In genomic region chr7:101373082-101373481, GRCm38 (mm10) we compare ENCODE assay signal across 23 mouse cellular contexts. TPM values are rescaled to one million over a fixed set of nuclear protein-coding genes. Genes with fewer than 3 reads are reported as not detected.
A peak's percentile ranks its signal among the peaks of the same experiment; 100 is the strongest.
DNase-seq lines count a peak whose midpoint lies in the region; ATAC-seq and TF ChIP-seq lines count a peak whose summit lies in the region.
"Had no signal": no experiment of that assay in that cellular context is flagged by ENCODE, and none has a peak within 500 bp of the region (broad histone marks: within the 10 kb centered on the region; RNA-seq: fewer than 3 reads in every experiment).

No protein-coding gene starts in this region.

- intact Hi-C loops in left cerebral cortex, postnatal 4 days (cut with DNase I) = loop anchor here (5.0 to 10.0 kb wide), 2 partner anchors 61 to 448 kb away; no protein-coding TSS in a partner anchor

- DNase-seq in forebrain, embryonic 11.5 days (ENCODE audit: low spot score) = no peak
- no peak for DNase-seq in liver
- no peak for DNase-seq in left cerebral cortex, adult 11 months (ENCODE audit: low spot score)
- DNase-seq in left cerebral cortex, postnatal 4 days = no peak
- DNase-seq: adrenal gland, postnatal 10 days; B cell, adult 2 months; forebrain, postnatal 0 days; kidney, adult 2 months; kidney, postnatal 14 days; right cerebral cortex, postnatal 25 days; thymus, adult 18-20 months; thymus, postnatal 4 days had no signal

- H3K4me3 ChIP-seq in forebrain, embryonic 13.5 days = no peak overlapping the region
- H3K4me3 ChIP-seq in forebrain, embryonic 11.5 days (ENCODE audit: low read depth, low read length) = no peak overlapping the region
- no peak overlapping the region for H3K4me3 ChIP-seq in liver, embryonic 12.5 days
- H3K4me3 ChIP-seq in ES-Bruce4 (ENCODE audit: low read depth, low read length) = peak overlapping the region; percentile 51
- no peak overlapping the region for H3K4me3 ChIP-seq in limb, embryonic 15.5 days
- H3K4me3 ChIP-seq: embryonic facial prominence, embryonic 13.5 days; heart, embryonic 10.5 days; left cerebral cortex, adult 2 months; liver, embryonic 15.5 days; stomach, embryonic 15.5 days had no signal

- H3K4me2 ChIP-seq in forebrain, embryonic 13.5 days = no peak overlapping the region
- H3K4me2 ChIP-seq in forebrain, embryonic 11.5 days (ENCODE audit: low read depth, low read length, severe bottlenecking) = no peak overlapping the region
- H3K4me2 ChIP-seq in liver, embryonic 12.5 days = no peak overlapping the region
- H3K4me2 ChIP-seq in limb, embryonic 15.5 days = no peak overlapping the region
- H3K4me2 ChIP-seq: embryonic facial prominence, embryonic 13.5 days; liver, embryonic 15.5 days; stomach, embryonic 15.5 days had no signal

- no peak overlapping the region for H3K27ac ChIP-seq in forebrain, embryonic 13.5 days
- H3K27ac ChIP-seq in forebrain, embryonic 11.5 days (ENCODE audit: low read depth, low read length) = no peak overlapping the region
- H3K27ac ChIP-seq in liver, embryonic 12.5 days = no peak overlapping the region
- H3K27ac ChIP-seq in ES-Bruce4 (ENCODE audit: insufficient read depth, low read length) = no peak overlapping the region
- H3K27ac ChIP-seq in limb, embryonic 15.5 days = no peak overlapping the region
- H3K27ac ChIP-seq: heart, embryonic 10.5 days; left cerebral cortex, adult 2 months; liver, embryonic 15.5 days; stomach, embryonic 15.5 days had no signal

- no peak for TF ChIP-seq POLR2A in ES-Bruce4 (IDR thresholded peaks at IDR 0.05; ENCODE audit: insufficient read depth, low read length)

- H3K36me3 ChIP-seq in forebrain, embryonic 13.5 days (ENCODE audit: poor library complexity, severe bottlenecking) = no peaks in the 10 kb centered on the region
- H3K36me3 ChIP-seq in forebrain, embryonic 11.5 days (ENCODE audit: control insufficient read depth, insufficient read depth, low read length) = no peaks in the 10 kb centered on the region
- H3K36me3 ChIP-seq in liver, embryonic 12.5 days = peaks cover 28% of the 10 kb centered on the region; the same call in 1 of the 2 replicates
- H3K36me3 ChIP-seq in ES-Bruce4 (ENCODE audit: control insufficient read depth, insufficient read depth, low read length, poor library complexity, severe bottlenecking) = no peaks in the 10 kb centered on the region
- no peaks in the 10 kb centered on the region for H3K36me3 ChIP-seq in limb, embryonic 15.5 days
- H3K36me3 ChIP-seq: embryonic facial prominence, embryonic 13.5 days; stomach, embryonic 15.5 days had no signal

- no peak for TF ChIP-seq CTCF in ES-Bruce4 (IDR thresholded peaks at IDR 0.05; ENCODE audit: low read depth, low read length)

- no peak for TF ChIP-seq EP300 in ES-Bruce4 (IDR thresholded peaks at IDR 0.05; ENCODE audit: insufficient read depth, low read depth, low read length)

- peaks cover 15% of the 10 kb centered on the region; the same call in 1 of the 2 replicates for H3K4me1 ChIP-seq in forebrain, embryonic 13.5 days
- peaks cover 6% of the 10 kb centered on the region; the same call in 1 of the 2 replicates for H3K4me1 ChIP-seq in forebrain, embryonic 11.5 days (replicated peaks; ENCODE audit: control insufficient read depth, insufficient read depth, low read length)
- peaks cover 12% of the 10 kb centered on the region for H3K4me1 ChIP-seq in liver, embryonic 12.5 days
- peaks cover 3% of the 10 kb centered on the region for H3K4me1 ChIP-seq in ES-Bruce4 (ENCODE audit: control insufficient read depth, insufficient read depth, low read length)
- peaks cover 13% of the 10 kb centered on the region for H3K4me1 ChIP-seq in limb, embryonic 15.5 days

- H3K9me3 ChIP-seq in forebrain, embryonic 13.5 days (replicated peaks) = no peaks in the 10 kb centered on the region; the same call in 1 of the 2 replicates
- no peaks in the 10 kb centered on the region for H3K9me3 ChIP-seq in forebrain, embryonic 11.5 days (ENCODE audit: control insufficient read depth, low read length)
- no peaks in the 10 kb centered on the region for H3K9me3 ChIP-seq in liver, embryonic 12.5 days (replicated peaks)
- no peaks in the 10 kb centered on the region for H3K9me3 ChIP-seq in ES-Bruce4 (replicated peaks; ENCODE audit: control insufficient read depth, insufficient read depth, low read length, poor library complexity, severe bottlenecking)
- no peaks in the 10 kb centered on the region for H3K9me3 ChIP-seq in limb, embryonic 15.5 days
- H3K9me3 ChIP-seq: embryonic facial prominence, embryonic 13.5 days; heart, embryonic 10.5 days; liver, embryonic 15.5 days; stomach, embryonic 15.5 days had no signal

- no peaks in the 10 kb centered on the region for H3K27me3 ChIP-seq in forebrain, embryonic 13.5 days
- H3K27me3 ChIP-seq in forebrain, embryonic 11.5 days (ENCODE audit: control insufficient read depth, insufficient read depth, low read length) = no peaks in the 10 kb centered on the region
- H3K27me3 ChIP-seq in liver, embryonic 12.5 days (replicated peaks) = no peaks in the 10 kb centered on the region
- H3K27me3 ChIP-seq in ES-Bruce4 (ENCODE audit: control insufficient read depth, insufficient read depth, low read length, poor library complexity, severe bottlenecking) = no peaks in the 10 kb centered on the region
- no peaks in the 10 kb centered on the region for H3K27me3 ChIP-seq in limb, embryonic 15.5 days
- H3K27me3 ChIP-seq: embryonic facial prominence, embryonic 13.5 days; liver, embryonic 15.5 days; Patski; stomach, embryonic 15.5 days had no signal

- WGBS in forebrain, embryonic 13.5 days = 86% methylated on average over 26 of the region's 26 CpGs
- WGBS in forebrain, embryonic 11.5 days = 84% methylated on average over 26 of the region's 26 CpGs
- 85% methylated on average over 26 of the region's 26 CpGs for WGBS in liver, embryonic 12.5 days (ENCODE audit: insufficient replicate concordance)
- 75% methylated on average over 26 of the region's 26 CpGs for WGBS in limb, embryonic 15.5 days

- no peak for ATAC-seq in forebrain, embryonic 13.5 days
- ATAC-seq in forebrain, embryonic 11.5 days (replicated peaks; ENCODE audit: low FRiP score) = no peak
- ATAC-seq in liver, embryonic 12.5 days = 0 out of 2 replicates have a peak, but pooled peaks have one; percentile 19
- ATAC-seq in limb, embryonic 15.5 days (ENCODE audit: insufficient number of reproducible peaks, low FRiP score, low TSS enrichment, low read depth) = peak; percentile 21; the same call in 1 of the 2 replicates
- ATAC-seq: forebrain, postnatal 0 days; Patski had no signal

- peak overlapping the region; percentile 12; the same call in 1 of the 2 replicates for H3K9ac ChIP-seq in forebrain, embryonic 13.5 days
- no peak overlapping the region for H3K9ac ChIP-seq in forebrain, embryonic 11.5 days (ENCODE audit: low read length)
- no peak overlapping the region for H3K9ac ChIP-seq in liver, embryonic 12.5 days
- no peak overlapping the region for H3K9ac ChIP-seq in ES-Bruce4 (ENCODE audit: low read depth, poor library complexity, severe bottlenecking)
- H3K9ac ChIP-seq in limb, embryonic 15.5 days = no peak overlapping the region
- H3K9ac ChIP-seq: embryonic facial prominence, embryonic 13.5 days; forebrain, postnatal 0 days; liver, embryonic 15.5 days; stomach, embryonic 15.5 days had no signal

RNA-seq across cellular contexts. Expression of gene Arap1, which starts 25.2 kb away (rescaled TPM):
- polyA plus RNA-seq in forebrain, embryonic 13.5 days (2015; fragmentation: Nextera tagmentation; extraction: Ambion mirVana) = 4.8 and 6.0 TPM in 2 replicates
- polyA plus RNA-seq in forebrain, embryonic 11.5 days (2014; fragmentation: Nextera tagmentation; extraction: Ambion mirVana) = 10.5 and 14.5 TPM in 2 replicates
- polyA plus RNA-seq in liver, embryonic 12.5 days (2016; fragmentation: Nextera tagmentation; extraction: Ambion mirVana) = 20.5 and 24.6 TPM in 2 replicates
- polyA plus RNA-seq in ES-Bruce4 (2011; ENCODE audit: insufficient read depth, insufficient read length, low read depth, missing spikeins) = 28.2 and 31.5 TPM in 2 replicates
- polyA plus RNA-seq in limb, embryonic 15.5 days (2015; fragmentation: Nextera tagmentation; extraction: Ambion mirVana) = 85.0 and 85.6 TPM in 2 replicates
- 10 to 100 TPM; 21.1 to 21.9 TPM for total RNA-seq in left cerebral cortex, postnatal 4 days (2021)

RNA-seq across cellular contexts. Expression of gene Gm45837, which starts 37.6 kb away (rescaled TPM):
- not detected in 2 replicates for polyA plus RNA-seq in forebrain, embryonic 13.5 days (2015; fragmentation: Nextera tagmentation; extraction: Ambion mirVana)
- polyA plus RNA-seq in forebrain, embryonic 11.5 days (2014; fragmentation: Nextera tagmentation; extraction: Ambion mirVana) = not detected in 2 replicates
- polyA plus RNA-seq in liver, embryonic 12.5 days (2016; fragmentation: Nextera tagmentation; extraction: Ambion mirVana) = not detected in 2 replicates
- 1.7 TPM in 1 of 2 replicates, not detected in the other for polyA plus RNA-seq in ES-Bruce4 (2011; ENCODE audit: insufficient read depth, insufficient read length, low read depth, missing spikeins)
- polyA plus RNA-seq in limb, embryonic 15.5 days (2015; fragmentation: Nextera tagmentation; extraction: Ambion mirVana) = 3.6 and 12.5 TPM in 2 replicates
- 1 to 10 TPM in 1 of 2 experiments, not detected in 1; 6.6 TPM for total RNA-seq in left cerebral cortex, postnatal 4 days (2021)
- total RNA-seq: forebrain, postnatal 0 days; gastrocnemius, postnatal 4 days had no signal
- polyA plus RNA-seq: forebrain, postnatal 0 days; heart, embryonic 10.5 days; kidney, adult 2 months; liver, embryonic 15.5 days had no signal

RNA-seq across cellular contexts. Expression of gene Pde2a, which starts 48.4 kb away (rescaled TPM):
- 26.2 and 32.2 TPM in 2 replicates for polyA plus RNA-seq in forebrain, embryonic 13.5 days (2015; fragmentation: Nextera tagmentation; extraction: Ambion mirVana)
- polyA plus RNA-seq in forebrain, embryonic 11.5 days (2014; fragmentation: Nextera tagmentation; extraction: Ambion mirVana) = 18.6 and 22.7 TPM in 2 replicates
- polyA plus RNA-seq in liver, embryonic 12.5 days (2016; fragmentation: Nextera tagmentation; extraction: Ambion mirVana) = 11.9 and 12.0 TPM in 2 replicates
- 2.9 TPM in 1 of 2 replicates, not detected in the other for polyA plus RNA-seq in ES-Bruce4 (2011; ENCODE audit: insufficient read depth, insufficient read length, low read depth, missing spikeins)
- polyA plus RNA-seq in limb, embryonic 15.5 days (2015; fragmentation: Nextera tagmentation; extraction: Ambion mirVana) = 13.6 and 14.5 TPM in 2 replicates
- total RNA-seq in left cerebral cortex, postnatal 4 days (2021) = 100 to 1,000 TPM; 173 to 179 TPM

RNA-seq across cellular contexts. Expression of gene Stard10, which starts 56.2 kb away (rescaled TPM):
- 4.4 and 4.6 TPM in 2 replicates for polyA plus RNA-seq in forebrain, embryonic 13.5 days (2015; fragmentation: Nextera tagmentation; extraction: Ambion mirVana)
- polyA plus RNA-seq in forebrain, embryonic 11.5 days (2014; fragmentation: Nextera tagmentation; extraction: Ambion mirVana) = 6.3 and 8.6 TPM in 2 replicates
- polyA plus RNA-seq in liver, embryonic 12.5 days (2016; fragmentation: Nextera tagmentation; extraction: Ambion mirVana) = 76.9 and 79.5 TPM in 2 replicates
- polyA plus RNA-seq in ES-Bruce4 (2011; ENCODE audit: insufficient read depth, insufficient read length, low read depth, missing spikeins) = 54.3 and 58.2 TPM in 2 replicates
- 27.7 and 30.0 TPM in 2 replicates for polyA plus RNA-seq in limb, embryonic 15.5 days (2015; fragmentation: Nextera tagmentation; extraction: Ambion mirVana)
- total RNA-seq in left cerebral cortex, postnatal 4 days (2021) = 10 to 100 TPM; 13.2 to 14.6 TPM

Comparison
In these comparisons a context has a peak if more than half of its experiments do, and no peak if none do; other contexts are left out.
1. ATAC-seq: peak in liver, embryonic 12.5 days (single experiment) and limb, embryonic 15.5 days (single experiment); none in forebrain, embryonic 13.5 days (single experiment) and forebrain, embryonic 11.5 days (single experiment).